Mouse (Mus musculus): ENCODE results near the gene Kptn. TPM values are rescaled to one million over a fixed set of nuclear protein-coding genes. Genes with fewer than 3 reads are reported as not detected.

Kptn gene
- polyA plus RNA-seq, 1 experiment: 30.9 TPM

DNA sequence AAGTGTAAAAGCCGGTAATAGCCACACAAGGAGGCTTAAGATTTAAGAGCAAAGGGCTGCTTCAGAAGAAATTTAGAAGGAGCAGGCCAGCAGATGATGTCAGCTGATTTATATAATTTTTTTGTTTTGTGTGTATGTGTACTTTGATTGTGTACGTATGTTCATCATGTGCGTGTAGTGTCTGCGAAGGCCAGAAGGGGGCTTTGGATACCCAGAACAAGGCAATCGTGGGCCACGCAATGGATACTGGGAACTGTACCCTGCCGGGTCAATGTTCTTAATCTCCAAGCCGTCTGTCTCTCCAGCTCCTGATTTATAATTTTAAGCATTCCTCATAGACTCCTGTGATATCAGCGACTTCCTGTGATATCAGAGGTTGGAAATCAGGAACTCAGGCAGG is 41.6 kb downstream of the Kptn start:
- DNase-seq (ENCODE audit: low read depth): no peak

DNA sequence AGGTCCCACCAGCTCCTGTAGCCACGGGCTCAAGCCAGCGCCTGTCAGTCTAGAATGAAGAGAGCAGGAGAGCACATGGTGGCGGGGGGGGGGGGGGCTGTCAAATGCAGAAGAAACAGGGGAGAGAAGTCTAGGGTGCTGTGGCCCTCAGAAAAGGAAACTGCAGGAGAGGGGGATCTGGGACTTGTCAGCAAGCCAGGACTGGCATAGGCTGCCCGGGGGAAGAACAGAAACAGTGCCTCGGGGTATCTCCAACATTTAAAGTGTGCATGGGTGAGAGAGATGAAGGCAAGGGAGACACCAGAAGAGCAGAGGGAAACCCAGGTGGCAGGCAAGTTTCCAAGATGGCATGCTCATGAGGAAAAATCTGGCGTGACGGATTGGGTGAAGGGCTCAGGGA is 42.3 kb downstream of the Kptn start:
- DNase-seq (ENCODE audit: low read depth): no peak

DNA sequence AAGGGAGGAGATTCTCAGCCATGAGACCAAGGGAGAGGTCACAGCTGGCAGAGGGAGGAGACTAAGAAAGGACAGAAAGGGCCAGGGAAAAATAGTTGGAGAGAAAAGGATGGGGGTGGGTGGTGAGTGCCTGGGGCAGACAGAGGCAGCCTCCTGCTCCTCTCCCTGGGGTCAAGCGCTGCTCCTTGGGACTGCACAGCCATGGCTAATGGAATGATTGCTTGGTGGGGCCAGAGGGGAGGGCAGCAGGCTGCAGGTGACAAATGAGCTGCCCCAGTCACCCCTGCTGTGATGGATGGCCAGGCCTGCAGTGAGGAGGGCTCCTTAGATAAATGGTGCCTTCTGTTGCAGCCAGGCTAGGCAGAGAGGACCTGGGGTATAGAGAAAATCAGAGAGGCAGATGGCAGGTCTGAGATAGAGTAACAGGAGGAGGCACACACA is 52.5 kb downstream of the Kptn start:
- DNase-seq (ENCODE audit: low read depth): no peak

DNA sequence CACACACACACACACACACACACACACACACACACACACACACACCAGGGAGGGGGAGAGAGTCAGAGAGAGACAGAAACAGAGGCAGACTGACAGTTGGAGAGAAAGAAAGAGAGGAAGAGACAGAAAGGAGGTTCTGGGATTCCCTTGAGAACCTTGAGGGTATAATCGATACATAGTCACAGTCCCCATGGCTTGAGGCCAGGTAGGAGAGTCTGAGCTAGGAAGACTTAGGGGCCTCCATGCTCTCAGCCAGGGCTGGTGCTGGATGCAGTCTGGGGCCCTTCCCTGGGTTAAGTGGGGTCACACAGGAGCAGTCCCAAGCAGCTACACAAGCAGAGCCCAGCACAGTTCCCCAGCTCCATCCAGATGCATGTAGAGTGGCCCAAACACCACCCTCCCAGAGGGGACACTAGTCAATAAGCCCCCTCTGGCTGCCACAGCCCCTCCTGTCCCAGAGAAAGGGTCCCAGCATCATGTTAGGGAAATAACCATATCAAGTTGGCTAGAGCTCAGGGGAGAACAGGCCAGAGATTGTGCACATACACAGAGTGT is 53.0 kb downstream of the Kptn start:
- no peak for DNase-seq (ENCODE audit: low read depth)

DNA sequence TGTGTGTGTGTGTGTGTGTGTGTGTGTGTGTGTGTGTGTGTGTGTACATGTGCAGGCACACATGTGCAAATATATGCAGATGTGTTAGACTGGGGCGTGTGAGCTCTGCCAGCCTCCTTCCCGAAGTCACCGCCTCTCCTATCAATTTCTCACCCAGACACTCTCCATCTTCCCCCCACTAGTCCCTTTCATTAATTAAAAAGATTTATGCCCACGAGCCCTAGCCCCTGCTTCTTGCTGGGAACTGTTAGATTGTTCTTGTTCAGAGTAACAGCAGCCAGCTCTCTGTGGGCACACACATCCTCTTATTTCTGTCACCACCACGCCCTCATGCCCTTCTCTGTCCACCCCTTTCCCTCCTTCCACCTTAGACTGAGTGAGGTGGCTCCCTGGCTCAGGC is 53.5 kb downstream of the Kptn start:
- no peak for DNase-seq (ENCODE audit: low read depth)

DNA sequence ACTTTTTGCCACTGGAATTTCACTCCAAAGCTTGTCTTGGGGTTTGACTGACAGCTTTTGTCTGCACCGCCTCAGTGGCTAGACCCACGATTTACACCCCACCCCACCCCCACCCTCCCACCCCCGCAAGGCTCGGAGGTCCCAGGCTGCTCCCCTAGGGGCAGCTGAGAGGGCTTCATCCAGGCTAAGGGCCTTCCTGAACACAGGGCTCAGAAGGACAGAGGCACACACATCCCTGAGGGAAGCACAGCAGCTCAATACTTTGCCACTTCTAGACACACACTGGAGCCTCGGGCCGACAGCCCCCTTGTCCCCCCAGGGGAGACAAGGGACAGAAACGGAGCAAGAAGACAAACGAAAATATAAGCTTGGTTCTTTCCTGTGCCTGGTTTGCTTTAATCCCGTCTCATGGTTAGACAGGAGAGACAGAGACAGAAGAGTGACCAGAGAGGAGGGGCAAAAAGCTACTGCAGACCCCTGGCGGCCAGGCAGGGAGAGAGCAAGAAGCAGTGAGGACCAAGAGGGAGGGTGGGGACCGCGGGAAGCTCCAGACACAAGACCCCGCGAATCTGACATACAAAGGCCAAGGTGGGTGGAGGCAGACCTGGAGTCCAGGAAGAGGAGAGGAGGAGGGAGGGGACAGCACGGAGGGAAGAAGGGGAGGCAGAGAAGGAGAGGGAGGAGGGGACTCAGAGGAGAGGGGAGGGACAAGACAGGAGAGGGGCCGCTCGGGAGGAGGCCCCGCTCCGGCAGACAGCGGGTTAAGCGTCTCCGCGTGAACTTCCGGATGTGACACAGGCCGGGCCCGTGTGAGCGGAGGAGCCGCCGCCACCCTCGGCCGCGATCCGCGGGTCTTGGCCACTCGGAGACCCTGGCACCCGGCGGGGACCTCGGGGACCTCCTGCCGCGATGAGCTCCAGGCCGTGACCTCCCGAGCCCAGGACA is 55.2 kb downstream of the Kptn start, which contains the start of gene Meis3:
TSS of gene Meis3 (plus strand) at position 494 of the 945 bp plus-strand sequence.
- DNase-seq (ENCODE audit: low read depth): no peak

DNA sequence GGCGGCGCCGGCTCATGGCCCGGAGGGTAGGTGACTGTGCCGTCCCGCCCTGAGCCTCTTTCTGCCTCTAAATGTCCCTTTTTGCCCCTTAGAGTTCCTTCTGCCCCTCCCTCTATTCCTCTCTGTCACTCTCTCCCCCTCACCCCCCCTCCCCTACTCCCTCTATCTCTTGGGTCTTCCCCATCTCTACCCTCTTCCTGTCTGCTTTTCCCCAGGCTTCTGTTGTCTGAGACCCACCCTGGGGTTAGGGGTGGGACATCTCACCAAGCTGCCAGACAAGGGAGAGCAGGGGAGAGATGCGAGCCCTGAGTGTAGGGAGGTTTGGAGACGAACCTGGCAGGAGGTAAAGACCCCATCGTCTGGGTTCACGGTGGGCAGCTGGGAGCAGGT is 55.8 kb downstream of the Kptn start:
- no peak for DNase-seq (ENCODE audit: low read depth)

Other genes starting within 250 kb of the Kptn start
- gene Crx, start 239.9 kb upstream of the Kptn start, polyA plus RNA-seq (2012; rRNA removed): not detected in 2 replicates
- gene Crxos, start 237.3 kb upstream of the Kptn start, polyA plus RNA-seq (2012; rRNA removed): not detected in 2 replicates
- gene Selenow, start 197.5 kb upstream of the Kptn start, polyA plus RNA-seq (2012; rRNA removed): 363 and 392 TPM in 2 replicates
- gene Nop53, start 173.8 kb upstream of the Kptn start, polyA plus RNA-seq (2012; rRNA removed): 102 and 118 TPM in 2 replicates
- gene Ehd2, start 152.3 kb upstream of the Kptn start, polyA plus RNA-seq (2012; rRNA removed): 251 and 304 TPM in 2 replicates
- 3.7 and 6.6 TPM in 2 replicates for gene Bicra, start 72.0 kb upstream of the Kptn start, polyA plus RNA-seq (2012; rRNA removed)
- gene Zfp541, start 58.1 kb upstream of the Kptn start, polyA plus RNA-seq (2012; rRNA removed): 0.19 and 0.36 TPM in 2 replicates
- gene Napa, start 21.4 kb upstream of the Kptn start, polyA plus RNA-seq (2012; rRNA removed): 234 and 275 TPM in 2 replicates
- gene Slc8a2, start 9.9 kb downstream of the Kptn start, polyA plus RNA-seq (2012; rRNA removed): 0.78 and 1.3 TPM in 2 replicates
- gene Meis3, start 55.2 kb downstream of the Kptn start, polyA plus RNA-seq (2012; rRNA removed): 10.8 and 12.4 TPM in 2 replicates
- gene Dhx34, start 102.1 kb downstream of the Kptn start, polyA plus RNA-seq (2012; rRNA removed): 18.2 and 20.6 TPM in 2 replicates
- 0.62 and 0.90 TPM in 2 replicates for gene C5ar2, start 124.3 kb downstream of the Kptn start, polyA plus RNA-seq (2012; rRNA removed)
- 15.3 and 16.5 TPM in 2 replicates for gene C5ar1, start 139.6 kb downstream of the Kptn start, polyA plus RNA-seq (2012; rRNA removed)
- 37.4 and 49.1 TPM in 2 replicates for gene Inafm1, start 153.7 kb downstream of the Kptn start, polyA plus RNA-seq (2012; rRNA removed)
- 35.3 and 37.7 TPM in 2 replicates for gene Ccdc9, start 166.9 kb downstream of the Kptn start, polyA plus RNA-seq (2012; rRNA removed)
- gene Bbc3, start 188.5 kb downstream of the Kptn start, polyA plus RNA-seq (2012; rRNA removed): 13.2 and 14.9 TPM in 2 replicates